Mouse (Mus musculus) MEL (cell line): ENCODE data around the gene Nr1h4. TPM values are rescaled to one million over a fixed set of nuclear protein-coding genes. Genes with fewer than 3 reads are reported as not detected.

Experiments used
- DNase-seq: peaks from one replicate; pipeline ENCODE4 v3.0.0; 2011; ENCODE audit warnings: low read depth, low spot score
- H3K27ac ChIP-seq: 2 replicates; pipeline ENCODE4 v1.5.1; 2012; ENCODE audit warnings: low read depth, mild to moderate bottlenecking, control low read depth, low read length, moderate library complexity; ENCODE audit not compliant: control insufficient read depth
- H3K27me3 ChIP-seq, 2 experiments: fragments of 150-350 bp in 1 of 2; sonication (generic) in 1 of 2; 2 replicates each; pipeline ENCODE4 v1.6.1; 2012; ENCODE audit warnings: low read length in 2 of 2, mild to moderate bottlenecking in 2 of 2, improper control_type of control experiment in 1 of 2, moderate library complexity in 1 of 2; ENCODE audit not compliant: insufficient read depth in 2 of 2, control insufficient read depth in 1 of 2
- H3K36me3 ChIP-seq, 2 experiments: 2 replicates each; pipeline ENCODE4 v1.6.1; 2012 to 2014; ENCODE audit warnings: low read length in 2 of 2, improper control_type of control experiment in 1 of 2, inconsistent platforms in 1 of 2, mild to moderate bottlenecking in 1 of 2; ENCODE audit not compliant: insufficient read depth in 2 of 2, control insufficient read depth in 1 of 2
- H3K4me1 ChIP-seq, 2 experiments: fragments of 150-350 bp in 1 of 2; sonication (generic) in 1 of 2; 2 replicates each; pipeline ENCODE4 v1.6.1; 2012; ENCODE audit warnings: low read length in 2 of 2, improper control_type of control experiment in 1 of 2, mild to moderate bottlenecking in 1 of 2; ENCODE audit not compliant: insufficient read depth in 2 of 2, control insufficient read depth in 1 of 2
- H3K4me3 ChIP-seq, 2 experiments: fragments of 150-350 bp in 1 of 2; sonication (generic) in 1 of 2; 2 replicates each; pipeline ENCODE4 v1.5.1; 2012; ENCODE audit warnings: low read depth in 2 of 2, low read length in 2 of 2, mild to moderate bottlenecking in 2 of 2, moderate library complexity in 2 of 2, control low read depth in 1 of 2, improper control_type of control experiment in 1 of 2; ENCODE audit not compliant: control insufficient read depth in 1 of 2, insufficient read depth in 1 of 2
- H3K79me2 ChIP-seq: 2 replicates; pipeline ENCODE4 v1.6.1; 2012; ENCODE audit warnings: mild to moderate bottlenecking, low read length, moderate library complexity; ENCODE audit not compliant: control insufficient read depth, poor library complexity, insufficient read depth
- H3K9ac ChIP-seq: 2 replicates; pipeline ENCODE4 v1.6.1; 2012; ENCODE audit warnings: low read depth, mild to moderate bottlenecking, control low read depth, low read length, moderate library complexity; ENCODE audit not compliant: control insufficient read depth, poor library complexity, severe bottlenecking
- H3K9me3 ChIP-seq: fragments of 150-350 bp; sonication (generic); replicated peaks from 2 replicates; pipeline ENCODE4 v1.6.1; 2012; ENCODE audit warnings: mild to moderate bottlenecking, low read length, improper control_type of control experiment, moderate library complexity; ENCODE audit not compliant: insufficient read depth
- BHLHE40 ChIP-seq: IDR thresholded peaks from 2 replicates; pipeline ENCODE4 v1.6.1; 2012; ENCODE audit warnings: low read depth, mild to moderate bottlenecking, inconsistent platforms, low read length, improper control_type of control experiment, borderline replicate concordance
- CHD1 ChIP-seq: IDR thresholded peaks from 2 replicates; pipeline ENCODE4 v1.6.1; 2012; ENCODE audit warnings: low read depth, mild to moderate bottlenecking, inconsistent platforms, low read length, improper control_type of control experiment
- CTCF ChIP-seq, 3 experiments: IDR thresholded peaks in 2 of 3; conservative IDR thresholded peaks in 1 of 3; 2 replicates each; pipeline ENCODE4 v1.5.1; 2011 to 2012; ENCODE audit warnings: low read length in 3 of 3, low read depth in 2 of 3, mild to moderate bottlenecking in 2 of 3, improper control_type of control experiment in 1 of 3, inconsistent platforms in 1 of 3, mixed read lengths in 1 of 3, moderate library complexity in 1 of 3; ENCODE audit not compliant: control insufficient read depth in 1 of 3, insufficient read depth in 1 of 3, poor library complexity in 1 of 3, severe bottlenecking in 1 of 3
- ELF1 ChIP-seq: IDR thresholded peaks from 2 replicates; pipeline ENCODE4 v1.6.1; 2014; ENCODE audit warnings: low read depth, mild to moderate bottlenecking, inconsistent platforms, low read length, improper control_type of control experiment, moderate library complexity
- ETS1 ChIP-seq: IDR thresholded peaks from 2 replicates; pipeline ENCODE4 v1.6.1; 2012; ENCODE audit warnings: low read depth, mild to moderate bottlenecking, inconsistent platforms, low read length, improper control_type of control experiment, moderate library complexity
- GATA1 ChIP-seq: IDR thresholded peaks from 2 replicates; pipeline ENCODE4 v1.6.1; 2011; ENCODE audit warnings: low read depth, low read length, improper control_type of control experiment
- HCFC1 ChIP-seq: IDR thresholded peaks from 2 replicates; pipeline ENCODE4 v1.6.1; 2012; ENCODE audit warnings: low read depth, mild to moderate bottlenecking, inconsistent platforms, low read length, improper control_type of control experiment, moderate library complexity
- JUND ChIP-seq: IDR thresholded peaks from 2 replicates; pipeline ENCODE4 v1.6.1; 2011; ENCODE audit warnings: low read depth, mild to moderate bottlenecking, improper control_type of control experiment, low read length
- MAX ChIP-seq: IDR thresholded peaks from 2 replicates; pipeline ENCODE4 v1.6.1; 2011; ENCODE audit warnings: low read length, improper control_type of control experiment
- MXI1 ChIP-seq: IDR thresholded peaks from 2 replicates; pipeline ENCODE4 v1.6.1; 2011; ENCODE audit warnings: mild to moderate bottlenecking, low read depth, low read length, improper control_type of control experiment
- MYB ChIP-seq: IDR thresholded peaks from 2 replicates; pipeline ENCODE4 v1.6.1; 2011; ENCODE audit warnings: mild to moderate bottlenecking, low read depth, low read length, improper control_type of control experiment
- MYC ChIP-seq: IDR thresholded peaks from 2 replicates; pipeline ENCODE4 v1.6.1; 2011; ENCODE audit warnings: low read depth, mild to moderate bottlenecking, low read length, improper control_type of control experiment, moderate library complexity
- POLR2A ChIP-seq, 2 experiments: IDR thresholded peaks; 2 replicates each; pipeline ENCODE4 v1.6.1; 2011 to 2012; ENCODE audit warnings: low read length in 2 of 2, mild to moderate bottlenecking in 2 of 2, control low read depth in 1 of 2, improper control_type of control experiment in 1 of 2, low read depth in 1 of 2, moderate library complexity in 1 of 2; ENCODE audit not compliant: control insufficient read depth in 1 of 2, insufficient read depth in 1 of 2, poor library complexity in 1 of 2
- RAD21 ChIP-seq: IDR thresholded peaks from 2 replicates; pipeline ENCODE4 v1.6.1; 2011; ENCODE audit warnings: mild to moderate bottlenecking, low read depth, low read length, improper control_type of control experiment
- RCOR1 ChIP-seq: IDR thresholded peaks from 2 replicates; pipeline ENCODE4 v1.6.1; 2012; ENCODE audit warnings: low read depth, mild to moderate bottlenecking, inconsistent platforms, low read length, improper control_type of control experiment
- SIN3A ChIP-seq: IDR thresholded peaks from 2 replicates; pipeline ENCODE4 v1.6.1; 2012; ENCODE audit warnings: low read length, improper control_type of control experiment, inconsistent platforms
- SMC3 ChIP-seq: IDR thresholded peaks from 2 replicates; pipeline ENCODE4 v1.6.1; 2011; ENCODE audit warnings: low read depth, low read length, improper control_type of control experiment
- TAL1 ChIP-seq: IDR thresholded peaks from 2 replicates; pipeline ENCODE4 v1.6.1; 2012; ENCODE audit warnings: mild to moderate bottlenecking, inconsistent platforms, low read length, moderate library complexity, mixed read lengths
- TBP ChIP-seq: IDR thresholded peaks from 2 replicates; pipeline ENCODE4 v1.8.0; 2011; ENCODE audit warnings: low read depth, low read length, improper control_type of control experiment
- TCF12 ChIP-seq: IDR thresholded peaks from 2 replicates; pipeline ENCODE4 v1.6.1; 2014; ENCODE audit warnings: low read depth, mild to moderate bottlenecking, inconsistent platforms, low read length, improper control_type of control experiment, moderate library complexity
- UBTF ChIP-seq: IDR thresholded peaks from 2 replicates; pipeline ENCODE4 v1.6.1; 2012; ENCODE audit warnings: low read depth, mild to moderate bottlenecking, inconsistent platforms, low read length, improper control_type of control experiment, moderate library complexity, borderline replicate concordance; ENCODE audit not compliant: insufficient read depth
- USF2 ChIP-seq, 2 experiments: IDR thresholded peaks; 2 replicates each; pipeline ENCODE4 v1.6.1; 2011 to 2012; ENCODE audit warnings: improper control_type of control experiment in 2 of 2, low read length in 2 of 2, borderline replicate concordance in 1 of 2, inconsistent platforms in 1 of 2, low read depth in 1 of 2, mild to moderate bottlenecking in 1 of 2; ENCODE audit not compliant: insufficient read depth in 1 of 2
- ZC3H11A ChIP-seq: IDR thresholded peaks from 2 replicates; pipeline ENCODE4 v1.6.1; 2012; ENCODE audit warnings: low read depth, mild to moderate bottlenecking, inconsistent platforms, low read length, improper control_type of control experiment
- ZKSCAN1 ChIP-seq: IDR thresholded peaks from 2 replicates; pipeline ENCODE4 v1.6.1; 2012; ENCODE audit warnings: low read depth, mild to moderate bottlenecking, inconsistent platforms, low read length, improper control_type of control experiment, moderate library complexity
- ZNF384 ChIP-seq: IDR thresholded peaks from 2 replicates; pipeline ENCODE4 v1.6.1; 2012; ENCODE audit warnings: low read depth, mild to moderate bottlenecking, inconsistent platforms, low read length, improper control_type of control experiment
- polyA plus RNA-seq, 2 experiments: library from polyadenylated mRNA; stranded (reverse) in 1 of 2; unstranded in 1 of 2; fragments of >175 nt in 1 of 2; fragments of >200 nt in 1 of 2; gene quantifications; 2 replicates each; pipeline versions ENCODE4 v1.2.1 to v1.2.4; 2012; ENCODE audit warnings: low replicate concordance in 2 of 2, low read depth in 1 of 2; ENCODE audit not compliant: insufficient read length in 2 of 2, insufficient read depth in 1 of 2, missing spikeins in 1 of 2
- total RNA-seq: library from RNA; depleted of rRNA; stranded (reverse); fragments of 300-350 nt; gene quantifications from 2 replicates; pipeline ENCODE4 v1.2.3, GENCODE M21; 2012

The Nr1h4 gene
- total and polyA plus RNA-seq, 3 experiments: not detected

GRCm38 (mm10) chr10:89461856-89462507 is 71.4 kb downstream of the Nr1h4 start:
- H3K9ac ChIP-seq: peak overlapping the region; percentile 63
- H3K27me3 ChIP-seq: no peaks in the 10 kb centered on the region
- H3K4me3 ChIP-seq: peak overlapping the region; percentile 72 to 76
- no peak overlapping the region for H3K27ac ChIP-seq
- H3K79me2 ChIP-seq: no peaks in the 10 kb centered on the region
- H3K9me3 ChIP-seq: no peaks in the 10 kb centered on the region
- peaks cover 0 to 21% of the 10 kb centered on the region in 2 experiments; a peak in 2 of 4 replicates for H3K36me3 ChIP-seq
- H3K4me1 ChIP-seq: peaks cover 15 to 16% of the 10 kb centered on the region in 2 experiments
- peak; percentile 94 for DNase-seq
- peak; percentile 100 for TF ChIP-seq ZC3H11A
- peak; percentile 62 for TF ChIP-seq BHLHE40
- TF ChIP-seq POLR2A (IDR thresholded peaks at IDR 0.05; ENCODE audit: control insufficient read depth in 1 of 2, insufficient read depth in 1 of 2, low read depth in 1 of 2, low read length in 2 of 2, poor library complexity in 1 of 2): no peak
- TF ChIP-seq ZNF384: peak; percentile 73
- TF ChIP-seq HCFC1: 0 out of 2 replicates have a peak, but pooled peaks have one; percentile 36
- TF ChIP-seq GATA1: 0 out of 2 replicates have a peak, but pooled peaks have one; percentile 36
- no peak for TF ChIP-seq ZKSCAN1
- TF ChIP-seq MXI1: peak; percentile 67; the same call in 1 of the 2 replicates
- TF ChIP-seq TBP: peak; percentile 41; the same call in 1 of the 2 replicates
- no peak for TF ChIP-seq MYB
- 0 out of 2 replicates have a peak, but pooled peaks have one; percentile 27 for TF ChIP-seq CHD1
- peak; percentile 100 for TF ChIP-seq RAD21
- TF ChIP-seq USF2 (IDR thresholded peaks at IDR 0.05; ENCODE audit: borderline replicate concordance in 1 of 2, insufficient read depth in 1 of 2, low read depth in 1 of 2, low read length in 2 of 2): no peak
- TF ChIP-seq SMC3: peak; percentile 100
- TF ChIP-seq UBTF: no peak
- TF ChIP-seq JUND: peak; percentile 77
- TF ChIP-seq TCF12: peak; percentile 22; the same call in 1 of the 2 replicates
- TF ChIP-seq SIN3A: peak; percentile 83; the same call in 1 of the 2 replicates
- TF ChIP-seq ETS1: peak; percentile 19; the same call in 1 of the 2 replicates
- peak; percentile 64; the same call in 1 of the 2 replicates for TF ChIP-seq RCOR1
- no peak for TF ChIP-seq MAX
- no peak for TF ChIP-seq TAL1
- TF ChIP-seq MYC: peak; percentile 68
- 0 out of 2 replicates have a peak, but pooled peaks have one; percentile 52 for TF ChIP-seq ELF1
- TF ChIP-seq CTCF (IDR thresholded peaks at IDR 0.05 in 2 of 3, conservative IDR thresholded peaks at IDR 0.05 in 1 of 3; ENCODE audit: control insufficient read depth in 1 of 3, insufficient read depth in 1 of 3, low read depth in 2 of 3, low read length in 3 of 3, poor library complexity in 1 of 3, severe bottlenecking in 1 of 3): peak in 2 of 3 experiments; percentile 59 to 69; a peak in 5 of 6 replicates
